Mouse (Mus musculus): ENCODE data around the gene Shisa8.

GRCm38 (mm10) chr15:82182311-82182710 lies 30.3 kb downstream of the Shisa8 start:
- TF ChIP-seq CTCF (IDR thresholded peaks at IDR 0.05; ENCODE audit: low read depth) (peak; percentile 48), EP300 (IDR thresholded peaks at IDR 0.05; ENCODE audit: low read depth) (no peak)

Data from liver, postnatal 0 days (tissue).